Mouse (Mus musculus) lung, embryonic 16.5 days (tissue): ENCODE results near the gene Ces1c. TPM values are rescaled to one million over a fixed set of nuclear protein-coding genes. Genes with fewer than 3 reads are reported as not detected.

Source experiments
- ATAC-seq: fragments of 200-750 bp; cut with Nextera tagmentation; 2 replicates; pipeline ENCODE4 v1.8.0; 2017; ENCODE audit warnings: low read depth, mild to moderate bottlenecking, moderate library complexity
- H3K27ac ChIP-seq: fragments of 300-500 bp; sonication (generic); 2 replicates; pipeline ENCODE4 v1.5.1; 2014; ENCODE audit warnings: mild to moderate bottlenecking, control low read depth, low read length
- H3K27me3 ChIP-seq: fragments of 300-500 bp; sonication (generic); 2 replicates; pipeline ENCODE4 v1.6.1; 2014; ENCODE audit warnings: low read depth, low read length, mixed read lengths; ENCODE audit not compliant: control insufficient read depth, insufficient read depth
- H3K36me3 ChIP-seq: fragments of 300-500 bp; sonication (generic); 2 replicates; pipeline ENCODE4 v1.6.1; 2014; ENCODE audit warnings: low read length; ENCODE audit not compliant: control insufficient read depth, insufficient read depth
- H3K4me1 ChIP-seq: fragments of 300-500 bp; sonication (generic); replicated peaks from 2 replicates; pipeline ENCODE4 v1.6.1; 2014; ENCODE audit warnings: low read length, mixed read lengths; ENCODE audit not compliant: control insufficient read depth, insufficient read depth
- H3K4me2 ChIP-seq: fragments of 300-500 bp; sonication (generic); 2 replicates; pipeline ENCODE4 v1.6.1; 2014; ENCODE audit warnings: low read depth, low read length, control low read depth
- H3K4me3 ChIP-seq: fragments of 300-500 bp; sonication (generic); 2 replicates; pipeline ENCODE4 v1.5.1; 2014; ENCODE audit warnings: mild to moderate bottlenecking, low read length, control low read depth
- H3K9ac ChIP-seq: fragments of 300-500 bp; sonication (generic); 2 replicates; pipeline ENCODE4 v1.6.1; 2014; ENCODE audit warnings: low read length, control low read depth
- H3K9me3 ChIP-seq: fragments of 300-500 bp; sonication (generic); 2 replicates; pipeline ENCODE4 v1.6.1; 2016; ENCODE audit warnings: low read length; ENCODE audit not compliant: control insufficient read depth
- WGBS: fragments of 180-500 bp; shearing (Covaris S2); extraction: QIAGEN DNeasy Blood & Tissue Kit; methylation state at CpG from one replicate; pipeline ENCODE4 v1.1.7; 2014; 5-methylcytosine and 5-hydroxymethylcytosine counted together
- polyA plus RNA-seq: library from polyadenylated mRNA; unstranded; fragments of >200 nt; fragmentation: Nextera tagmentation; extraction: Ambion mirVana; gene quantifications from 2 replicates; pipeline ENCODE4 v1.2.1, GENCODE M21; 2015

Gene Ces1c
- 0.67 TPM in 1 of 2 replicates, not detected in the other for polyA plus RNA-seq

- Histone ChIP-seq H3K36me3 (no peaks in the 10 kb centered on the region), H3K4me2 (no peak within 1 kb of the TSS), H3K4me3 (no peak within 1 kb of the TSS), H3K9ac (no peak within 1 kb of the TSS), H3K27me3 (no peaks in the 10 kb centered on the region), H3K9me3 (no peaks in the 10 kb centered on the region), H3K27ac (no peak within 1 kb of the TSS), H3K4me1 (no peaks in the 10 kb centered on the region)
- no peak for ATAC-seq
- 68% methylated on average over 3 of the region's 3 CpGs for WGBS
Measured at GRCm38 (mm10) chr8:93131233-93131980, at the start of gene Ces1c. Gene Ces1c (minus strand): TSS chr8:93131283.

DNA sequence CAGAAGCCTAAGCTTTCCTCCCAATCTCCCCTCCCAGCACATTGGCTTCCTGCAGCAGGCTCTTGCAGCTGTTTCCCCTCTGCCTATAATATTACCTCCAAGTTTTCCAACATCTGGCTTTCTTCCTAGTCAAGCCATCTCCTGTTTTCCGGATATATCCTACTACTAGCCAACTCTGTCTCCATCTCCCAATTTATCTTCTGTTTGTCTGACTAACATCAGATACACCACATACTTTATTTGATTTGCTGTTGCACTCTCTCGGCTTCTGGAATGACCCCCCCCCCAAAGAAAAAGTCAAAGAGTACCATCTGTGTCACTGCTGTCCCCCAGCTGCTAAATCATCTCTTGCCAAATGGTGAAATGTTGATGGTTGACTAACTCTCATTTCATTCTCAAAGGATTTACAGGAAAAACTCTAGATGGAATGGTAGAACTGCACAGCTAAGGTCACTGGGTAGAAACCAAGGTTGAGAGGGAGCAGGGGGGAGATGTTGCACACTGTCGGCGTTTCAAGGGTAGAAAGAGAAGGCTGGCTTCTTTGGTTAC, 49.6 kb upstream of the Ces1c start:
- 47% methylated on average over 4 of the region's 4 CpGs for WGBS
- Histone ChIP-seq H3K4me2 (no peak overlapping the region), H3K36me3 (no peaks in the 10 kb centered on the region), H3K9me3 (no peaks in the 10 kb centered on the region), H3K4me1 (peaks cover 5% of the 10 kb centered on the region; the same call in 1 of the 2 replicates), H3K27me3 (no peaks in the 10 kb centered on the region), H3K4me3 (no peak overlapping the region), H3K9ac (no peak overlapping the region), H3K27ac (no peak overlapping the region; the same call in 1 of the 2 replicates)
- peak; percentile 90 for ATAC-seq

DNA sequence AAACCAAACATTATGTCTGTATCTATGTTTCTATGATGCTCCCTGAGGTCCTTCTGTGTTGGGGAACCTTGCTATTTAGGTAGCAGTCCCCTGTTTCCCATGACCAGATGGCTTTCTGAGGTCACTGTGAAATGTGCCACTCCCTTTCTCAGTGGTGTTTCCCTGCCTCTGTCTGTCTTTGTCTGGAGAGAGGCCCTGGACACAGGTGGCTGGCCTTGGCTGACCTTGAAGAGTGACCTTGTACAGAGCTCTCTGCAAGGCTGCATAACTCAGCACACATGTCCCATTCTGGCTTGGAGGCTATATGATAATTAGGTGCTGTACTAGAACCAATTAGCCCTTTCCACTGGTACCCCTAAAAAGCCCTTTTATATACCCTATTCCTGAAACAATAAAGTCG, 45.5 kb upstream of the Ces1c start:
- H3K27ac ChIP-seq = no peak overlapping the region

GRCm38 (mm10) chr8:93174554-93174953, 43.5 kb upstream of the Ces1c start:
- 0 out of 2 replicates have a peak, but pooled peaks cover 1% of the 10 kb centered on the region for H3K36me3 ChIP-seq
- H3K9me3 ChIP-seq = no peaks in the 10 kb centered on the region
- 81% methylated on average over 2 of the region's 2 CpGs for WGBS

More for the DNA sequence above, 45.5 kb upstream of the Ces1c start:
- H3K9me3 ChIP-seq = no peaks in the 10 kb centered on the region
- H3K9ac ChIP-seq = no peak overlapping the region
- peaks cover 9% of the 10 kb centered on the region; the same call in 1 of the 2 replicates for H3K4me1 ChIP-seq
- no peak overlapping the region for H3K4me3 ChIP-seq
- H3K4me2 ChIP-seq = no peak overlapping the region
- WGBS = 70% methylated on average over 1 of the region's 1 CpGs
- no peaks in the 10 kb centered on the region for H3K36me3 ChIP-seq
- no peaks in the 10 kb centered on the region for H3K27me3 ChIP-seq
- no peak for ATAC-seq

DNA sequence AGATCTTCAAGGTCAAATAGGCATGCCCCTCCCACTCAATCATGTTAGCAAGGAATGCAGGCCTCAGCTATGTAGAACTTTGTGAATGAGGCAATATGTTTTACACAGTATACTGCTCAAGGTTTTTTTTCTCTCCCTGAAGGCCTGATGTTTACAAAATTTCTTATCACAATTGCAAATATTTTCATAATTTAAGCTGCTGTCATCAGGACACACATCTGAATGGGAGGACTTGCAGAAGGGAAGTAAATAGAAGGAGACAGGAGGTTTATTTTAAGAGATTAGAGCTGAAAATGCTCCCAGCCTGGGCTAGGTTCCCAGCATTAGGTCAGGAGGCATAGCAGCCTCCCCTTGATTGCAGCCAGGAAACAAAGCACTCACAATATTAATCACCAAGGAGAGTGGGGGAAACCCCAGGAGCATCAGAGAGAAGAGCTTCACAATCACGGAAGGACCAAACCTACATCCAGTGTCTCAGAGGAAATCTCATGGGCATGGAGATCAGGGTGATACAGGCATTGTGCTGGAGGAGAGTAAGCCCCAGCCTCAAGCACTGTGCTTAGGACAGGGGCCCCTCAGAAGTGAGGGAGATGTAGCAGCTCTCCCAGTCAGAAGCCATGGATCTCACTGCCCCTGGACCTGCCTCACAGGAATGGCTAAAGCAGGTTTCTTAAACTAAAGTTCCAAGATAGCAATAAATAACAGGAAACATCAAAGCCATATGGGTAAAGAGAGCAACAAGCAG, 40.9 kb upstream of the Ces1c start:
- no peak overlapping the region for H3K4me2 ChIP-seq
- 24% methylated on average over 1 of the region's 1 CpGs for whole genome bisulfite sequencing
- ATAC-seq = peak; percentile 89

More at GRCm38 (mm10) chr8:93174554-93174953, 43.5 kb upstream of the Ces1c start:
- Histone ChIP-seq H3K4me3 (no peak overlapping the region), H3K4me2 (no peak overlapping the region), H3K4me1 (peaks cover 5% of the 10 kb centered on the region; the same call in 1 of the 2 replicates), H3K27ac (no peak overlapping the region), H3K27me3 (no peaks in the 10 kb centered on the region), H3K9ac (no peak overlapping the region)
- no peak for ATAC-seq

GRCm38 (mm10) chr8:93163363-93163762, 32.3 kb upstream of the Ces1c start:
- H3K4me2 ChIP-seq = no peak overlapping the region
- H3K9me3 ChIP-seq = no peaks in the 10 kb centered on the region
- no peaks in the 10 kb centered on the region for H3K27me3 ChIP-seq
- H3K27ac ChIP-seq = no peak overlapping the region
- no peaks in the 10 kb centered on the region for H3K4me1 ChIP-seq
- H3K4me3 ChIP-seq = no peak overlapping the region
- no peak for ATAC-seq
- no peak overlapping the region for H3K9ac ChIP-seq
- H3K36me3 ChIP-seq = no peaks in the 10 kb centered on the region
- WGBS = 94% methylated on average over 1 of the region's 1 CpGs

More for the DNA sequence above, 40.9 kb upstream of the Ces1c start:
- Histone ChIP-seq H3K36me3 (0 out of 2 replicates have a peak, but pooled peaks cover 2% of the 10 kb centered on the region), H3K4me3 (no peak overlapping the region), H3K27me3 (no peaks in the 10 kb centered on the region), H3K9ac (no peak overlapping the region), H3K4me1 (peaks cover 5% of the 10 kb centered on the region; the same call in 1 of the 2 replicates), H3K27ac (peak overlapping the region; percentile 41; the same call in 1 of the 2 replicates), H3K9me3 (no peaks in the 10 kb centered on the region)

DNA sequence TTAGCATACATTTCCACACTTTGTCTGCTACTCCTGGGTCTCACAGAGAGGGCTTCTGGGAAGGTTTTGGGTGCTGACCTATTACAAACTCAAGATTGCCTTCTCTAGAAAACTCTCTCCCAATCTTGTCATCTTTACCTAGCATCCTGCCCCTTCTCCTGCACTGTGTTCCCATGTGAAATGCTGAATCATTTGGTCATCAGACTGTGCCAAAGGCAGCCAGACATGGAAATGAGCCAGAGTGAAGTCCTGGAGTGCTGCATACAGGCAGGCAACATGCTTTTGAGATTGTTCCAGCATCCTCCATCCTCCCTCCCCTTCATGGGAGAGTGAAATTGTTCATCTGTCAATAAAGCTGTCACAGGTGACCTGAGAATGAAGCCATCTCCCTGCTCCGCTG, 20.3 kb upstream of the Ces1c start:
- no peaks in the 10 kb centered on the region for H3K27me3 ChIP-seq
- ATAC-seq = no peak
- no peak overlapping the region for H3K9ac ChIP-seq
- 87% methylated on average over 1 of the region's 1 CpGs for WGBS
- no peaks in the 10 kb centered on the region for H3K36me3 ChIP-seq
- no peaks in the 10 kb centered on the region for H3K9me3 ChIP-seq
- H3K4me3 ChIP-seq = no peak overlapping the region
- H3K4me1 ChIP-seq = no peaks in the 10 kb centered on the region
- no peak overlapping the region for H3K27ac ChIP-seq
- H3K4me2 ChIP-seq = no peak overlapping the region

GRCm38 (mm10) chr8:93147331-93147730, 16.2 kb upstream of the Ces1c start:
- ATAC-seq = no peak
- Histone ChIP-seq H3K27me3 (no peaks in the 10 kb centered on the region), H3K4me1 (no peaks in the 10 kb centered on the region), H3K4me3 (no peak overlapping the region), H3K36me3 (no peaks in the 10 kb centered on the region), H3K9ac (no peak overlapping the region), H3K4me2 (no peak overlapping the region), H3K27ac (no peak overlapping the region), H3K9me3 (no peaks in the 10 kb centered on the region)

- WGBS = 52% methylated on average over 1 of the region's 1 CpGs
- no peak for ATAC-seq
- no peak overlapping the region for H3K9ac ChIP-seq
Measured at GRCm38 (mm10) chr8:93140696-93141095, 9.6 kb upstream of the Ces1c start.

More at GRCm38 (mm10) chr8:93140696-93141095, 9.6 kb upstream of the Ces1c start:
- H3K27me3 ChIP-seq = no peaks in the 10 kb centered on the region
- H3K4me3 ChIP-seq = no peak overlapping the region
- H3K27ac ChIP-seq = no peak overlapping the region
- no peaks in the 10 kb centered on the region for H3K36me3 ChIP-seq
- H3K4me1 ChIP-seq = no peaks in the 10 kb centered on the region
- no peaks in the 10 kb centered on the region for H3K9me3 ChIP-seq
- H3K4me2 ChIP-seq = no peak overlapping the region
